Mouse (Mus musculus) mesoderm, embryonic 11.5 days (tissue): ENCODE measurements around the gene Ndrg2.
"Not testable (repeated sequence)": the region's sequence is repeated elsewhere in the genome, so short reads cannot be mapped to it uniquely, and the experiment has no call there.

Source experiments
- DNase-seq: peaks from one replicate; pipeline ENCODE4 v3.0.0-alpha.2; 2012; ENCODE audit warnings: low read depth, low spot score

Ndrg2 gene

GRCm38 (mm10) chr14:51913960-51914762 lies at the start of gene Ndrg2:
TSS of gene Ndrg2 (minus strand) at chr14:51914158.
- peak; percentile 37 for DNase-seq

GRCm38 (mm10) chr14:51960316-51960715 lies 46.4 kb upstream of the Ndrg2 start:
- no peak for DNase-seq

GRCm38 (mm10) chr14:51943336-51943735 lies 29.4 kb upstream of the Ndrg2 start:
- DNase-seq = no peak

- DNase-seq = no peak
These were observed 28.3 kb upstream of the Ndrg2 start for GRCm38 (mm10) chr14:51942236-51942635.

GRCm38 (mm10) chr14:51941577-51941976 lies 27.6 kb upstream of the Ndrg2 start:
- no peak for DNase-seq

- DNase-seq = peak; percentile 38
These were observed 27.1 kb upstream of the Ndrg2 start for GRCm38 (mm10) chr14:51940944-51941560.

GRCm38 (mm10) chr14:51939005-51939404 lies 25.0 kb upstream of the Ndrg2 start:
- DNase-seq = no peak

GRCm38 (mm10) chr14:51932092-51933020 lies 18.4 kb upstream of the Ndrg2 start:
- no peak for DNase-seq

- peak; percentile 61 for DNase-seq
These were observed 16.9 kb upstream of the Ndrg2 start for GRCm38 (mm10) chr14:51930824-51931223.

- no peak for DNase-seq
These were observed 16.0 kb upstream of the Ndrg2 start for GRCm38 (mm10) chr14:51929968-51930367.

- no peak for DNase-seq
These were observed 15.5 kb upstream of the Ndrg2 start for GRCm38 (mm10) chr14:51929309-51929943.

- DNase-seq = not testable (repeated sequence)
These were observed 13.0 kb upstream of the Ndrg2 start for GRCm38 (mm10) chr14:51926930-51927329.

- DNase-seq = no peak
These were observed 9.5 kb upstream of the Ndrg2 start for GRCm38 (mm10) chr14:51923492-51923891.

GRCm38 (mm10) chr14:51922910-51923309 lies 9.0 kb upstream of the Ndrg2 start:
- DNase-seq = no peak

GRCm38 (mm10) chr14:51922571-51922865 lies 8.6 kb upstream of the Ndrg2 start, which contains the start of gene Rnase13:
TSS of gene Rnase13 (minus strand) at chr14:51922773.
- no peak for DNase-seq

- DNase-seq = no peak
These were observed 8.0 kb upstream of the Ndrg2 start for GRCm38 (mm10) chr14:51921759-51922570.

- DNase-seq = no peak
These were observed 5.0 kb upstream of the Ndrg2 start for GRCm38 (mm10) chr14:51918966-51919365.

GRCm38 (mm10) chr14:51918125-51918524 lies 4.2 kb upstream of the Ndrg2 start, which contains the start of gene Tppp2:
TSS of gene Tppp2 (plus strand) at chr14:51918425.
- no peak for DNase-seq

GRCm38 (mm10) chr14:51916539-51916938 lies 2.6 kb upstream of the Ndrg2 start:
- no peak for DNase-seq

- no peak for DNase-seq
These were observed 1.1 kb upstream of the Ndrg2 start for GRCm38 (mm10) chr14:51915030-51915429.
